Comparison of ENCODE assay signal across 8 mouse cellular contexts in genomic region chr2:152436983-152437860, GRCm38 (mm10). TPM values are rescaled to one million over a fixed set of nuclear protein-coding genes. Genes with fewer than 3 reads are reported as not detected.
DNase-seq lines count a peak whose midpoint lies in the region; ATAC-seq and TF ChIP-seq lines count a peak whose summit lies in the region.

No protein-coding gene starts in this region.

- WGBS in forebrain, embryonic 14.5 days = 4% methylated on average over 23 of the region's 23 CpGs
- WGBS in large intestine, adult 2 months = 6% methylated on average over 23 of the region's 23 CpGs
- WGBS in liver, embryonic 16.5 days (ENCODE audit: insufficient replicate concordance) = 1% methylated on average over 23 of the region's 23 CpGs
- WGBS in neural tube, embryonic 14.5 days = 3% methylated on average over 23 of the region's 23 CpGs

- H3K27ac ChIP-seq in forebrain, embryonic 14.5 days (ENCODE audit: low read depth, low read length) = peak overlapping the region; percentile 33; the same call in 1 of the 2 replicates
- H3K27ac ChIP-seq in liver, embryonic 16.5 days (ENCODE audit: low read length) = no peak overlapping the region
- H3K27ac ChIP-seq in neural tube, embryonic 14.5 days (ENCODE audit: low read depth, low read length) = no peak overlapping the region
- H3K27ac ChIP-seq in testis, adult 2 months (ENCODE audit: control insufficient read depth, insufficient read depth, low read depth, low read length) = no peak overlapping the region

- H3K4me3 ChIP-seq in forebrain, embryonic 14.5 days (ENCODE audit: low read depth, low read length) = peak overlapping the region; percentile 26
- peak overlapping the region; percentile 47 for H3K4me3 ChIP-seq in liver, embryonic 16.5 days (ENCODE audit: low read depth, low read length)
- peak overlapping the region; percentile 16; the same call in 1 of the 2 replicates for H3K4me3 ChIP-seq in neural tube, embryonic 14.5 days (ENCODE audit: low read depth, low read length)
- peak overlapping the region; percentile 84 for H3K4me3 ChIP-seq in testis, adult 2 months (ENCODE audit: control insufficient read depth, low read depth, low read length)

- intact Hi-C loops in heart, postnatal 14 days (cut with DNase I) = loop anchor here (1.0 kb wide), 2 partner anchors 23 to 45 kb away; no protein-coding TSS in a partner anchor

- DNase-seq in ES-CJ7 (ENCODE audit: low read depth, low spot score) = peak; percentile 76
- DNase-seq in cerebellum, adult 11 months = peak; percentile 84
- peak; percentile 83 for DNase-seq in forebrain, embryonic 14.5 days (ENCODE audit: low spot score)
- peak; percentile 90 to 94 for DNase-seq in heart, postnatal 14 days
- peak; percentile 29 for DNase-seq in large intestine, adult 2 months (ENCODE audit: low read depth, low spot score)

- H3K4me2 ChIP-seq in forebrain, embryonic 14.5 days (ENCODE audit: low read length) = peak overlapping the region; percentile 60
- peak overlapping the region; percentile 68 for H3K4me2 ChIP-seq in liver, embryonic 16.5 days (ENCODE audit: low read depth, low read length)
- peak overlapping the region; percentile 55 for H3K4me2 ChIP-seq in neural tube, embryonic 14.5 days (ENCODE audit: low read depth, low read length)

- peak; percentile 81 for TF ChIP-seq CTCF in testis, adult 2 months (IDR thresholded peaks at IDR 0.05; ENCODE audit: control insufficient read depth, insufficient read depth, insufficient replicate concordance, low read depth, low read length)

- peaks cover 4% of the 10 kb centered on the region; the same call in 1 of the 2 replicates for H3K4me1 ChIP-seq in forebrain, embryonic 14.5 days (ENCODE audit: control insufficient read depth, insufficient read depth, low read length)
- H3K4me1 ChIP-seq in liver, embryonic 16.5 days (ENCODE audit: control insufficient read depth, low read depth, low read length) = peaks cover 5% of the 10 kb centered on the region; the same call in 1 of the 2 replicates
- H3K4me1 ChIP-seq in neural tube, embryonic 14.5 days (ENCODE audit: control insufficient read depth, insufficient read depth, low read length) = no peaks in the 10 kb centered on the region
- no peaks in the 10 kb centered on the region for H3K4me1 ChIP-seq in testis, adult 2 months (ENCODE audit: control insufficient read depth, insufficient read depth, low read length)

- ATAC-seq in forebrain, embryonic 14.5 days = peak; percentile 87
- peak; percentile 67 for ATAC-seq in liver, embryonic 16.5 days (ENCODE audit: low read depth)
- peak; percentile 89 for ATAC-seq in neural tube, embryonic 14.5 days (ENCODE audit: low read depth)

- no peaks in the 10 kb centered on the region for H3K9me3 ChIP-seq in forebrain, embryonic 14.5 days (replicated peaks; ENCODE audit: control insufficient read depth, low read length)
- no peaks in the 10 kb centered on the region for H3K9me3 ChIP-seq in liver, embryonic 16.5 days (replicated peaks; ENCODE audit: control insufficient read depth, low read length)
- no peaks in the 10 kb centered on the region for H3K9me3 ChIP-seq in neural tube, embryonic 14.5 days (ENCODE audit: control insufficient read depth, low read length)

- no peaks in the 10 kb centered on the region for H3K27me3 ChIP-seq in forebrain, embryonic 14.5 days (replicated peaks; ENCODE audit: control insufficient read depth, insufficient read depth, low read length)
- H3K27me3 ChIP-seq in liver, embryonic 16.5 days (ENCODE audit: control insufficient read depth, insufficient read depth, low read depth, low read length) = no peaks in the 10 kb centered on the region
- no peaks in the 10 kb centered on the region for H3K27me3 ChIP-seq in neural tube, embryonic 14.5 days (ENCODE audit: control insufficient read depth, insufficient read depth, low read length)
- no peaks in the 10 kb centered on the region for H3K27me3 ChIP-seq in testis, adult 2 months (ENCODE audit: control insufficient read depth, insufficient read depth, low read length)

- H3K36me3 ChIP-seq in forebrain, embryonic 14.5 days (ENCODE audit: control insufficient read depth, insufficient read depth, low read length) = no peaks in the 10 kb centered on the region
- no peaks in the 10 kb centered on the region for H3K36me3 ChIP-seq in liver, embryonic 16.5 days (ENCODE audit: control insufficient read depth, insufficient read depth)
- H3K36me3 ChIP-seq in neural tube, embryonic 14.5 days (ENCODE audit: control insufficient read depth, insufficient read depth, low read length) = no peaks in the 10 kb centered on the region
- no peaks in the 10 kb centered on the region; the same call in 1 of the 2 replicates for H3K36me3 ChIP-seq in testis, adult 2 months (ENCODE audit: control insufficient read depth, insufficient read depth, low read length)

- peak overlapping the region; percentile 65 for H3K9ac ChIP-seq in forebrain, embryonic 14.5 days (ENCODE audit: low read length)
- no peak overlapping the region for H3K9ac ChIP-seq in liver, embryonic 16.5 days (ENCODE audit: low read depth, low read length)
- peak overlapping the region; percentile 44 for H3K9ac ChIP-seq in neural tube, embryonic 14.5 days (replicated peaks; ENCODE audit: low read depth, low read length)

- TF ChIP-seq POLR2A in testis, adult 2 months (IDR thresholded peaks at IDR 0.05; ENCODE audit: control insufficient read depth, low read depth, low read length) = 0 out of 2 replicates have a peak, but pooled peaks have one; percentile 35

RNA-seq across cellular contexts. Expression of gene 6820408C15Rik, which starts 21.8 kb away (rescaled TPM):
- 2.3 and 2.8 TPM in 2 replicates for polyA plus RNA-seq in forebrain, embryonic 14.5 days (2014; fragmentation: Nextera tagmentation; extraction: Ambion mirVana)
- 1 to 10 TPM; 2.6 to 2.7 TPM for total RNA-seq in heart, postnatal 14 days (2021)
- polyA plus RNA-seq in large intestine, adult 2 months (2012; rRNA removed) = not detected in 2 replicates
- 0.12 and 0.18 TPM in 2 replicates for polyA plus RNA-seq in liver, embryonic 16.5 days (2015; fragmentation: Nextera tagmentation; extraction: Ambion mirVana)
- 0.87 and 0.99 TPM in 2 replicates for polyA plus RNA-seq in neural tube, embryonic 14.5 days (2014; fragmentation: Nextera tagmentation; extraction: Ambion mirVana)
- polyA plus RNA-seq in testis, adult 2 months (2012; rRNA removed) = 54.7 and 73.0 TPM in 2 replicates

RNA-seq across cellular contexts. Expression of gene Zcchc3, which starts 22.4 kb away (rescaled TPM):
- 17.3 and 18.2 TPM in 2 replicates for polyA plus RNA-seq in forebrain, embryonic 14.5 days (2014; fragmentation: Nextera tagmentation; extraction: Ambion mirVana)
- total RNA-seq in heart, postnatal 14 days (2021) = 10 to 100 TPM; 12.0 TPM
- 1.7 and 2.0 TPM in 2 replicates for polyA plus RNA-seq in large intestine, adult 2 months (2012; rRNA removed)
- 6.4 and 6.7 TPM in 2 replicates for polyA plus RNA-seq in liver, embryonic 16.5 days (2015; fragmentation: Nextera tagmentation; extraction: Ambion mirVana)
- 14.5 and 18.0 TPM in 2 replicates for polyA plus RNA-seq in neural tube, embryonic 14.5 days (2014; fragmentation: Nextera tagmentation; extraction: Ambion mirVana)
- 2.5 and 2.8 TPM in 2 replicates for polyA plus RNA-seq in testis, adult 2 months (2012; rRNA removed)

RNA-seq across cellular contexts. Expression of gene Defb23, which starts 27.2 kb away (rescaled TPM):
- polyA plus RNA-seq in forebrain, embryonic 14.5 days (2014; fragmentation: Nextera tagmentation; extraction: Ambion mirVana) = not detected in 2 replicates
- not detected for total RNA-seq in heart, postnatal 14 days (2021)
- not detected in 2 replicates for polyA plus RNA-seq in large intestine, adult 2 months (2012; rRNA removed)
- not detected in 2 replicates for polyA plus RNA-seq in liver, embryonic 16.5 days (2015; fragmentation: Nextera tagmentation; extraction: Ambion mirVana)
- polyA plus RNA-seq in neural tube, embryonic 14.5 days (2014; fragmentation: Nextera tagmentation; extraction: Ambion mirVana) = not detected in 2 replicates
- polyA plus RNA-seq in testis, adult 2 months (2012; rRNA removed) = 1.4 TPM in 1 of 2 replicates, not detected in the other

RNA-seq across cellular contexts. Expression of gene Sox12, which starts 39.4 kb away (rescaled TPM):
- 18.2 and 21.8 TPM in 2 replicates for polyA plus RNA-seq in forebrain, embryonic 14.5 days (2014; fragmentation: Nextera tagmentation; extraction: Ambion mirVana)
- total RNA-seq in heart, postnatal 14 days (2021) = 10 to 100 TPM; 14.4 to 15.5 TPM
- polyA plus RNA-seq in large intestine, adult 2 months (2012; rRNA removed) = 1.9 and 2.0 TPM in 2 replicates
- 0.77 and 0.99 TPM in 2 replicates for polyA plus RNA-seq in liver, embryonic 16.5 days (2015; fragmentation: Nextera tagmentation; extraction: Ambion mirVana)
- 19.2 and 19.7 TPM in 2 replicates for polyA plus RNA-seq in neural tube, embryonic 14.5 days (2014; fragmentation: Nextera tagmentation; extraction: Ambion mirVana)
- polyA plus RNA-seq in testis, adult 2 months (2012; rRNA removed) = 5.9 and 6.2 TPM in 2 replicates

RNA-seq across cellular contexts. Expression of gene Defb20, which starts 39.6 kb away (rescaled TPM):
- polyA plus RNA-seq in forebrain, embryonic 14.5 days (2014; fragmentation: Nextera tagmentation; extraction: Ambion mirVana) = not detected in 2 replicates
- not detected for total RNA-seq in heart, postnatal 14 days (2021)
- polyA plus RNA-seq in large intestine, adult 2 months (2012; rRNA removed) = 0.26 and 0.69 TPM in 2 replicates
- polyA plus RNA-seq in liver, embryonic 16.5 days (2015; fragmentation: Nextera tagmentation; extraction: Ambion mirVana) = not detected in 2 replicates
- not detected in 2 replicates for polyA plus RNA-seq in neural tube, embryonic 14.5 days (2014; fragmentation: Nextera tagmentation; extraction: Ambion mirVana)
- 0.28 and 0.52 TPM in 2 replicates for polyA plus RNA-seq in testis, adult 2 months (2012; rRNA removed)

Comparison
In these comparisons a context has a peak if more than half of its experiments do, and no peak if none do; other contexts are left out.
1. DNase-seq: peak in every context shown above with its lines; median percentile 92 in heart, postnatal 14 days; 84 in cerebellum, adult 11 months; 83 in forebrain, embryonic 14.5 days; 76 in ES-CJ7; 29 in large intestine, adult 2 months.
2. H3K4me3 ChIP-seq: peak in every context shown above with its lines; median percentile 84 in testis, adult 2 months; 47 in liver, embryonic 16.5 days; 26 in forebrain, embryonic 14.5 days; 16 in neural tube, embryonic 14.5 days.
3. RNA of gene 6820408C15Rik, which starts 21.8 kb away (polyA plus RNA-seq): 54.7 to 73.0 TPM in testis, adult 2 months; 2.3 to 2.8 TPM in forebrain, embryonic 14.5 days, 0.87 to 0.99 TPM in neural tube, embryonic 14.5 days, 0.12 to 0.18 TPM in liver, embryonic 16.5 days and not detected in large intestine, adult 2 months; every median in the first group is over 10 times any median in the second.
4. Peak in every context shown above with its lines, with median percentiles within 50 percentile points of each other: ATAC-seq and H3K4me2 ChIP-seq.